Mouse (Mus musculus) kidney, adult 2 months (tissue): ENCODE measurements at regions not wholly inside any gene's neighbourhood (a gene's known extent, or its start where the extent isn't known, plus 50 kb on each side); places are given as distances from the start of the nearest gene placed in this dataset.

ENCODE experiments used
- CTCF ChIP-seq: fragments of 200-500 bp; conservative IDR thresholded peaks from 2 replicates; pipeline ENCODE4 v1.5.1; 2011; ENCODE audit warnings: low read depth, mild to moderate bottlenecking, control low read depth, low read length, moderate library complexity, mixed read lengths; ENCODE audit not compliant: insufficient read depth, insufficient read length
- POLR2A ChIP-seq: fragments of 200-500 bp; IDR thresholded peaks from one replicate; pipeline ENCODE4 v1.6.1; 2011; ENCODE audit warnings: low read depth, low read length, control low read depth

GRCm38 (mm10) chr10:26177591-26177990, 51.9 kb upstream of the Samd3 start:
- TF ChIP-seq CTCF (no peak), POLR2A (no peak)
